7 mouse cellular contexts compared by ENCODE assay signal in genomic region chr11:60108631-60109172, GRCm38 (mm10). TPM values are rescaled to one million over a fixed set of nuclear protein-coding genes. Genes with fewer than 3 reads are reported as not detected.
DNase-seq lines count a peak whose midpoint lies in the region; ATAC-seq lines count a peak whose summit lies in the region.

No protein-coding gene starts in this region.

- peaks cover 81% of the 10 kb centered on the region for H3K4me1 ChIP-seq in megakaryocyte, embryonic 14.5 days
- peaks cover 71% of the 10 kb centered on the region for H3K4me1 ChIP-seq in lung, embryonic 16.5 days (replicated peaks; ENCODE audit: control insufficient read depth, insufficient read depth, low read length)

- peak overlapping the region; percentile 15 for H3K4me2 ChIP-seq in lung, embryonic 16.5 days (ENCODE audit: low read depth, low read length)

- H3K36me3 ChIP-seq in megakaryocyte, embryonic 14.5 days (replicated peaks; ENCODE audit: low read length), result peaks cover 30% of the 10 kb centered on the region
- no peaks in the 10 kb centered on the region for H3K36me3 ChIP-seq in lung, embryonic 16.5 days (ENCODE audit: control insufficient read depth, insufficient read depth, low read length)

- ATAC-seq in megakaryocyte, adult 5-6 weeks (ENCODE audit: poor library complexity, severe bottlenecking), result no peak
- peak; percentile 57 for ATAC-seq in inflammation-experienced regulatory T-cells, adult 6 months
- peak; percentile 53 for ATAC-seq in lung, embryonic 16.5 days (ENCODE audit: low read depth)

- no peaks in the 10 kb centered on the region for H3K9me3 ChIP-seq in megakaryocyte, embryonic 14.5 days
- no peaks in the 10 kb centered on the region for H3K9me3 ChIP-seq in lung, embryonic 16.5 days (ENCODE audit: control insufficient read depth, low read length)

- peak; percentile 60 for DNase-seq in adrenal gland, postnatal 10 days
- DNase-seq in right cerebral cortex, adult 18-20 months, result no peak
- no peak for DNase-seq in yolk sac, embryonic 10.5 days (ENCODE audit: low spot score)

- H3K9ac ChIP-seq in lung, embryonic 16.5 days (ENCODE audit: low read length), result peak overlapping the region; percentile 6

- 19% methylated on average over 5 of the region's 5 CpGs for WGBS in lung, embryonic 16.5 days

- H3K27me3 ChIP-seq in megakaryocyte, embryonic 14.5 days (replicated peaks), result no peaks in the 10 kb centered on the region
- H3K27me3 ChIP-seq in lung, embryonic 16.5 days (ENCODE audit: control insufficient read depth, insufficient read depth, low read depth, low read length), result no peaks in the 10 kb centered on the region

- peak overlapping the region; percentile 96 for H3K4me3 ChIP-seq in megakaryocyte, embryonic 14.5 days (replicated peaks)
- H3K4me3 ChIP-seq in lung, embryonic 16.5 days (ENCODE audit: low read length), result no peak overlapping the region

- peak overlapping the region; percentile 93 for H3K27ac ChIP-seq in lung, embryonic 16.5 days (ENCODE audit: low read length)

RNA-seq across cellular contexts. Expression of gene Rai1, which starts 3.9 kb away (rescaled TPM):
- 46.9 and 62.9 TPM in 2 replicates for polyA plus RNA-seq in megakaryocyte, embryonic 14.5 days (2012; ENCODE audit: insufficient read depth, low replicate concordance)
- total RNA-seq in megakaryocyte, adult 5-6 weeks (2015), result 13.9 and 14.2 TPM in 2 replicates
- total RNA-seq in megakaryocyte, adult 5-6 weeks (2017), result 7.8 TPM in 2 replicates
- 10 to 100 TPM; 34.8 to 53.0 TPM for total RNA-seq in adrenal gland, postnatal 10 days (2021)
- polyA plus RNA-seq in inflammation-experienced regulatory T-cells, adult 6 months (2017; shearing (Covaris generic)), result 10 to 100 TPM in 2 of 3 experiments, 1 to 10 TPM in 1; 5.6 to 12.2 (median 12.1) TPM
- 22.9 and 23.9 TPM in 2 replicates for polyA plus RNA-seq in lung, embryonic 16.5 days (2015; fragmentation: Nextera tagmentation; extraction: Ambion mirVana)
